Mouse (Mus musculus): ENCODE results near the gene Faim2. TPM values are rescaled to one million over a fixed set of nuclear protein-coding genes. Genes with fewer than 3 reads are reported as not detected.

The Faim2 gene
- polyA plus RNA-seq, 1 experiment from 2014 or later, result 0.81 TPM

DNA sequence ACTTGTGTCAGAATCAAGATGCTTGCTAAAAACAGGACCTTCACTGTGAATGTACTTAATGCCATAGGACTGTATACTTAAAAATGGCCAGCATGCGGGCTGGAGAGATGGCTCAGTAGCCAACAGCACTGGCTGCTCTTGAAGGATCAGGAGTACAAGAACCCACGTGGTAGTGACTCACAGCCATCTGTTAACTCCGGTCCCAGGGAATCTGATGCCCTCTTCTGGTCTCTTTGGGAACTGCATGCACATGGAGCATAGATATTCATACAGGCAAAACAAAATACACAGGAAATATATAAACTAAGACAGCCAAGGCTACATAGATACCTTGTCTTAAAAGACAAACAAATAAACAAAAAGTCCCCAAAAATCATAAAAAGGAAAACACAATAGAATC lies 58.9 kb downstream of the Faim2 start:
- Histone ChIP-seq H3K36me3 (ENCODE audit: insufficient read depth, low read length) (no peaks in the 10 kb centered on the region), H3K27ac (ENCODE audit: low read length) (no peak overlapping the region), H3K4me1 (ENCODE audit: insufficient read depth, low read depth, low read length) (peaks cover 4% of the 10 kb centered on the region; the same call in 1 of the 2 replicates), H3K27me3 (replicated peaks; ENCODE audit: insufficient read depth, low read length) (no peaks in the 10 kb centered on the region), H3K9me3 (ENCODE audit: low read length) (no peaks in the 10 kb centered on the region), H3K9ac (replicated peaks; ENCODE audit: low read depth) (no peak overlapping the region), H3K4me2 (replicated peaks; ENCODE audit: low read depth, low read length) (no peak overlapping the region), H3K4me3 (ENCODE audit: low read depth, low read length) (no peak overlapping the region)
- 32% methylated on average over 3 of the region's 3 CpGs for WGBS
- DNase-seq (ENCODE audit: low spot score) (peak; percentile 93), ATAC-seq (peak; percentile 62)
- TF ChIP-seq EP300 (IDR thresholded peaks at IDR 0.05) (peak; percentile 47), CTCF (IDR thresholded peaks at IDR 0.05) (peak; percentile 94)

GRCm38 (mm10) chr15:99463194-99463593 lies 64.8 kb downstream of the Faim2 start:
- H3K27me3 ChIP-seq (replicated peaks; ENCODE audit: insufficient read depth, low read length), result no peaks in the 10 kb centered on the region
- no peaks in the 10 kb centered on the region for H3K9me3 ChIP-seq (ENCODE audit: low read length)
- H3K4me3 ChIP-seq (ENCODE audit: low read depth, low read length), result no peak overlapping the region
- DNase-seq (ENCODE audit: low spot score) (peak; percentile 79), ATAC-seq (peak; percentile 76)
- TF ChIP-seq EP300 (IDR thresholded peaks at IDR 0.05) (no peak), CTCF (IDR thresholded peaks at IDR 0.05) (no peak)
- 40% methylated on average over 13 of the region's 13 CpGs for WGBS
- H3K9ac ChIP-seq (replicated peaks; ENCODE audit: low read depth), result no peak overlapping the region
- no peaks in the 10 kb centered on the region for H3K36me3 ChIP-seq (ENCODE audit: insufficient read depth, low read length)
- no peaks in the 10 kb centered on the region for H3K4me1 ChIP-seq (ENCODE audit: insufficient read depth, low read depth, low read length)
- H3K4me2 ChIP-seq (replicated peaks; ENCODE audit: low read depth, low read length), result peak overlapping the region; percentile 25; the same call in 1 of the 2 replicates
- peak overlapping the region; percentile 43; the same call in 1 of the 2 replicates for H3K27ac ChIP-seq (ENCODE audit: low read length)

DNA sequence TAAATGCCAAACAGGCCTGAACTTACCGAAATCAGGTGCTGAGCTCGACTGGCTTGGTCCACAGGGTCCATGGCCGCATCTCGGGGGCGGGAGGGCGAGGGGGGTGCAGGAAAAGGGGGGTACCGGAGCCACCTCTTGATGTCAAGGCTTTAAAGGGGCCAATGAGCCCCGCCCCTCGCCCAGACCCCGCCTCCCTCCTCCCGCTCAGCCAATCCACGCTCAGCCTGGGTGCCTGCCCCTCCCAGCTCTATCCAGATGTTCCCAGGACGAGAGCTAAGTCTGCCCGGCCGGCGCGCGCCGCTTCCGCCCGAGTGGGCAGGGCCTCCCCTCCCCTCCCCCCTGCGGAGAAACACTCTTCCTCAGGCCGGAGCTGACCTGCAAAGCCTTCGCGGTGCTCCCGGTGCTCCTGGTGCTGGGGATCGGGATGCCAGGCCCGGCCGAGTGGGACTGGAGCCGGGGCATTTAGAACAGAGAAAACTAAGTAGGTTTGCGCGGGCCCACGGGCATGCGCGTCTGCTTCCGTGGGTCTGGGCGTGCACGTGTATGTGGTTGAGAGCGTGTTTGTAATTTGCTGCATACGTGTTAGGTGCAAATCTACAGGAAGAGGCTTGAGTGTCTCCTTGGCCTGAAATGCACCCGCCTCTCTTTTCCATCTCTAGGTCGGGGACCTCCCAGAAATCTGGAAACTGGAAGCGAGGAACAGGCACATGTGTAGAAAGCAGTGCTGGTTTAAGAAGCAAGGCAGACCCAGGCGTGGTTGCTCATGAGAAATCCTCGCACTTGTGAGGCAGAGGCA lies 70.2 kb downstream of the Faim2 start, which contains the start of gene Nckap5l:
Gene Nckap5l (minus strand): TSS at position 143 of the 796 bp plus-strand sequence.
- peaks cover 3% of the 10 kb centered on the region; the same call in 1 of the 2 replicates for H3K4me1 ChIP-seq (ENCODE audit: insufficient read depth, low read depth, low read length)
- H3K4me3 ChIP-seq (ENCODE audit: low read depth, low read length), result peak within 1 kb of the TSS; percentile 76
- H3K27me3 ChIP-seq (replicated peaks; ENCODE audit: insufficient read depth, low read length), result no peaks in the 10 kb centered on the region
- peak within 1 kb of the TSS; percentile 90 for H3K4me2 ChIP-seq (replicated peaks; ENCODE audit: low read depth, low read length)
- peak; percentile 96 for DNase-seq (ENCODE audit: low spot score)
- H3K27ac ChIP-seq (ENCODE audit: low read length), result peak within 1 kb of the TSS; percentile 89
- no peaks in the 10 kb centered on the region for H3K36me3 ChIP-seq (ENCODE audit: insufficient read depth, low read length)
- no peaks in the 10 kb centered on the region for H3K9me3 ChIP-seq (ENCODE audit: low read length)
- peak; percentile 95 for ATAC-seq
- peak within 1 kb of the TSS; percentile 58 for H3K9ac ChIP-seq (replicated peaks; ENCODE audit: low read depth)
- 1% methylated on average over 42 of the region's 45 CpGs for WGBS
- TF ChIP-seq EP300 (IDR thresholded peaks at IDR 0.05) (no peak), CTCF (IDR thresholded peaks at IDR 0.05) (no peak)

DNA sequence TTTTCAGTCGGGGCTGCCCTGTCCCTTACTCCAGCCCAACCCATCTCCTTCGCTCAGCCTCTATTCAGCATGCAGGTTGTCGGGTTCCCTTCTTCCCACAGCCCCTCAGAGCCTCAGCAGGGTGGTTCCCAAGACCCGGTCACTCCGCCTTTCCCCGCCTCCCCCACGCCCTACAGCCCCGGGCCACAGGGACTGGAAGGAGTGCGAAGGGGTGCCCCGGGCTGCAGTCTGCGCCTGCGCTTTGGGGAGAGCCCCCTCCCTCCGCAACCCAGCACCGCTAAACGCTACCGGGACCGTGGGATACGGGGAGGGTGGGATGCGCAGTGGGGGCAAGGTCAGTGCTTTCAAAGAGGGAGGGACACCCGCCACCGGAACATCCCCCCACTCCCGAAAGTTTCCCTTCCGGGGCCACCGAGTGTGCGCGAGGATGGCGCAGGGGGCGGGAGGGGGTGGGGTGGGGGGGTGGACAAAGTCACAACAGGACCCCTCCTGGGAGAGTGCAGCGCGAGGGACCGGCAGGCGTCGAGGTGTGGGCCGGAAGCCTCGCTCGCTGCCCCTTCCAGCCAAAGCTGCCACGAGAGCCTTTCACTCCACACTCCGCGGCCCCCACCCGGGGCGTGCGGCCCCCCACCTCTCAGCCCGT lies 70.9 kb downstream of the Faim2 start:
- Histone ChIP-seq H3K36me3 (ENCODE audit: insufficient read depth, low read length) (no peaks in the 10 kb centered on the region), H3K4me1 (ENCODE audit: insufficient read depth, low read depth, low read length) (peaks cover 8% of the 10 kb centered on the region; the same call in 1 of the 2 replicates), H3K27ac (ENCODE audit: low read length) (peak overlapping the region; percentile 89), H3K9ac (replicated peaks; ENCODE audit: low read depth) (peak overlapping the region; percentile 58), H3K27me3 (replicated peaks; ENCODE audit: insufficient read depth, low read length) (no peaks in the 10 kb centered on the region), H3K9me3 (ENCODE audit: low read length) (no peaks in the 10 kb centered on the region), H3K4me3 (ENCODE audit: low read depth, low read length) (peak overlapping the region; percentile 76), H3K4me2 (replicated peaks; ENCODE audit: low read depth, low read length) (peak overlapping the region; percentile 90)
- TF ChIP-seq EP300 (IDR thresholded peaks at IDR 0.05), result no peak
- TF ChIP-seq CTCF (IDR thresholded peaks at IDR 0.05), result no peak
- WGBS, result under 1% methylated on average over 29 of the region's 43 CpGs
- ATAC-seq (peak; percentile 48), DNase-seq (ENCODE audit: low spot score) (peak; percentile 76)

- no peak for TF ChIP-seq EP300 (IDR thresholded peaks at IDR 0.05)
- TF ChIP-seq CTCF (IDR thresholded peaks at IDR 0.05), result no peak
- H3K27me3 ChIP-seq (replicated peaks; ENCODE audit: insufficient read depth, low read length), result no peaks in the 10 kb centered on the region
- peak overlapping the region; percentile 89 for H3K27ac ChIP-seq (ENCODE audit: low read length)
- WGBS, result 12% methylated on average over 7 of the region's 7 CpGs
- H3K4me1 ChIP-seq (ENCODE audit: insufficient read depth, low read depth, low read length), result peaks cover 9% of the 10 kb centered on the region; the same call in 1 of the 2 replicates
- no peaks in the 10 kb centered on the region for H3K36me3 ChIP-seq (ENCODE audit: insufficient read depth, low read length)
- no peaks in the 10 kb centered on the region for H3K9me3 ChIP-seq (ENCODE audit: low read length)
- no peak for DNase-seq (ENCODE audit: low spot score)
- H3K9ac ChIP-seq (replicated peaks; ENCODE audit: low read depth), result peak overlapping the region; percentile 58
- H3K4me2 ChIP-seq (replicated peaks; ENCODE audit: low read depth, low read length), result peak overlapping the region; percentile 90
- peak overlapping the region; percentile 76 for H3K4me3 ChIP-seq (ENCODE audit: low read depth, low read length)
- ATAC-seq, result no peak
Measured at GRCm38 (mm10) chr15:99456338-99456962, 71.5 kb downstream of the Faim2 start.

- DNase-seq (ENCODE audit: low spot score), result no peak
Measured at GRCm38 (mm10) chr15:99455415-99455814, 72.5 kb downstream of the Faim2 start.

More at GRCm38 (mm10) chr15:99455415-99455814, 72.5 kb downstream of the Faim2 start:
- Histone ChIP-seq H3K4me1 (ENCODE audit: insufficient read depth, low read depth, low read length) (peaks cover 9% of the 10 kb centered on the region; the same call in 1 of the 2 replicates), H3K9ac (replicated peaks; ENCODE audit: low read depth) (no peak overlapping the region), H3K27me3 (replicated peaks; ENCODE audit: insufficient read depth, low read length) (no peaks in the 10 kb centered on the region), H3K9me3 (ENCODE audit: low read length) (no peaks in the 10 kb centered on the region), H3K27ac (ENCODE audit: low read length) (no peak overlapping the region), H3K4me3 (ENCODE audit: low read depth, low read length) (no peak overlapping the region), H3K36me3 (ENCODE audit: insufficient read depth, low read length) (no peaks in the 10 kb centered on the region), H3K4me2 (replicated peaks; ENCODE audit: low read depth, low read length) (no peak overlapping the region)
- ATAC-seq, result no peak
- TF ChIP-seq EP300 (IDR thresholded peaks at IDR 0.05) (no peak), CTCF (IDR thresholded peaks at IDR 0.05) (no peak)
- 95% methylated on average over 3 of the region's 3 CpGs for WGBS

All from lung, postnatal 0 days (tissue).